Mouse (Mus musculus): ENCODE results near the gene Eloa.

- TF ChIP-seq MAFK (IDR thresholded peaks at IDR 0.05; ENCODE audit: insufficient read depth, low read depth, low read length) (no peak), ZC3H11A (IDR thresholded peaks at IDR 0.05; ENCODE audit: borderline replicate concordance, low read depth, low read length) (no peak), CHD2 (IDR thresholded peaks at IDR 0.05; ENCODE audit: low read depth, low read length) (no peak), HCFC1 (IDR thresholded peaks at IDR 0.05; ENCODE audit: borderline replicate concordance, insufficient read depth, low read length) (no peak), ZNF384 (IDR thresholded peaks at IDR 0.05; ENCODE audit: low read depth, low read length) (no peak)
These were observed 11.7 kb upstream of the Eloa start for GRCm38 (mm10) chr4:136033231-136033630.

Data from ES-E14 (cell line).